Mouse (Mus musculus): ENCODE results near the gene Dennd2a. TPM values are rescaled to one million over a fixed set of nuclear protein-coding genes. Genes with fewer than 3 reads are reported as not detected.
A peak's percentile ranks its signal among the peaks of the same experiment; 100 is the strongest.

The Dennd2a gene
- total RNA-seq, 2 experiments from 2014 or later, result 6.8 to 7.4 TPM

DNA sequence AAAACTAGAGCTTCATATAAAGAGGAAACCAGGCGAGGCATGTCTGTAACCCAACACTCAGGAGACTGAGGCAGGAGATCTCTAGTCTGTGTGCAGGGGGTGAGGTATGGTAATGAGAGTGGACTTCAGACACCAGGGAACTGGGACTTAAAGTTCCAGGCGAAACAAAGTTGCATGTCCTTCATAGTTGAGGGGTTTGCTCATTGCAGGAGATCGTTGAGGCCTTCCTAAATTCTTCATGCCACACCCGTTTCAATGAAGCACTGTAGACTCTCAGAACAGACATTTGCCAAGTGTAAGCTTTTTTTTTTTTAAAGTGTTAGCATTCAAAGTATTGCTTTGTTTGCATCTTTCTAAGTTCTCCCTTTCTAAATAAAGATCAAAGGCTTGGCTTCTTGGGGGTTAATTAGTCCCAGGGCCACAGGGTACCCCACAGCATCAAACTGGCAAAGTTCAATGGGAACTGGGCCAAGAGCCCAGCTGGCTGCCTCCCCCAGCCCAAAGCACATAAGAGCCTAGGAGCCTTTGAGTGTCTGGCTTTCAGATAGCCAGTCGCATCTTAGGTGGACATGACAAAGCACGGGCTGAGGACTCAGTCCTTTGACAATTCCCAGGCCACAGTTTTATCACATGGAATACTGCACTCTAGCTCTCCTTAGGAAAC lies 1.7 kb upstream of the Dennd2a start:
- intact Hi-C loops (cut with DNase I), result loop anchor here (5.0 kb wide), 1 partner anchor 42 kb away; no protein-coding TSS in a partner anchor
- DNase-seq, result no peak

DNA sequence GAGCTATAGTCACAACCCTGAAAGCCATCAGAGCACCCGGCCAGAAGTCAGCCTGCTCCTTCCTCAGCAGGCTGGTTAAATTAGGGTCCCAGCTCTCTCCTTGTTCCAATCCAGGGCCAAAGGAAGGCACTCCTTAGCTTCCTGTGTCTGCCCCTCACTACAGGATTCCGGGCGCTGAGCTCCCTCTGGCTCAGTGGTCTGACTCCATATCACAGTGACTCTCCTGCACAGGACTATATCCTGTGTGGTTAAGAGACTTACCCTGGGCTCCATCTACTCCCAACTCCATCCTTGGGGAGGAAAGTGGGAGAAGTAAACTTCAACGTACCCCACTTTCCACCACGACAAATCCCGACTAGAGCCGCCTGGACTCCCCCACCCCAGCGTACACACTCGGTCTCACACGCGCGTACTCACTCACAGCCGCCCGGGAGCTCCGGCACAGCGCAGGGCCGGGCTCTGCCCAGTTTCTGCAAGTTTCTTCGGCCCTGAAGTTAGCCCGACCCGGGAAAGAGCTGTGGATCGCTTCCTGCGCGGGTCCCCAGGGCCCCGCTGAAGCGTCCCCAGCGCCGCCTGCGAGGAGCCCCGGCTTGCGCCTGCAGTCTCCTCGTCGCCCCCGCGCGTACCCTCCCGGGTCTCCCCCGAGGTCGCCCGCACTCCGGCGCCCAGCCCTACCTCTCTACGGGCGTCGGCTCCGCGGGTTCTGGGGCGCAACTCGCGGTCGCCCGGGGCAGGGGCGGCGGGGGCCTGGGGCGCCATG lies 587 bp downstream of the Dennd2a start:
- intact Hi-C loops (cut with DNase I), result loop anchor here (5.0 kb wide), 1 partner anchor 40 kb away; no protein-coding TSS in a partner anchor

DNA sequence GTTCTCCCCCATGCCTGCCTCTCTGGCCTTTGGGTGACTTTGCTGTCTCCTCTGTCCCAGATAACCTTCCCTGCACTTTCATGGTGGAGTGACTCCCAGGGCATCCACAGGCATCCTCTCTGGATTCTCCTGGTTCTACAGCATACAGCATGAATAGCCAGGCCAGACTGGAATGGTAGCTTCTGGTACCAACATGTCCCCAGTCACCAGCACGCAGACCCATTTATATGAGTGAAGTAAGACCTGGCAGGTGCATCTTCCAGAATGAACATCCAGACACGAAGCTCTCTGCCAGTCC lies 2.1 kb downstream of the Dennd2a start:
- no peak for DNase-seq
- intact Hi-C loops (cut with DNase I), result loop anchor here (5.0 kb wide), 1 partner anchor 38 kb away; no protein-coding TSS in a partner anchor

More for the DNA sequence above, 587 bp downstream of the Dennd2a start:
- peak; percentile 51 to 66 for DNase-seq

DNA sequence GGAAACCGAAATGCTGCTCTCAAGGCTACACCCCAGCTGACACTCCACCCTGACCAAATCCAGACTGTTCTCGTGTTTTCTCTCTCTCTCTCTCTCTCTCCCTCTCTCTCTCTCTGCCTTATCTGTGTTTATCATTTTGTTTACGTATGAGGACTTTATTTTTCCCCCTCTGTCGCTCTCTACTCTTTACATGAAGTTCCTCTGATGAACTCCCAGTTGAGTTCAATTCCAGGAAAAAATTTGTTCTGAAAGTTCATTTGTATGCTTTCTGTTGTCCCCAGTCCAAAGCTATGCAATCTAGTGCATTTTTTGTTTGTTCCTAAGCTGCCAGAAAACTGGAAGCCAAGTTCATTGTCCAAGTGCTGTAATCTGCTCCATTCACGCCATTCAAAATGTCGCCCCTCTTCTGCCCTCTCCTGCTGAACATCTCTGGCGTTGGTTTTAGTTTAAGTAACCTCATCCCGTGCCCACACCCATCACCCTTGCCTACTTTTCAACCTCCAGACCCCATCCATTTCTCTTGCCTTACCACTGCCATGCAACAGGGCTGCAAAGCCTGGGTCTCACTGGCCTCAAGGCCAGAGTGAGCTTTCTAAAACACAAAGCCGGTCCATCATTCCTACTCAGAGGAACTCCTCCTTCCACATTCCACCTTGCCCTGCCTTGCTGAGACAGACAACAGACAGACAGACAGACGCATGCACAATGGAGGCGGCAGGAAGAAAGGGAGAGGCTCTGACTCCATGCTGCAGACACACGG lies 2.6 kb downstream of the Dennd2a start:
- no peak for DNase-seq
- intact Hi-C loops (cut with DNase I), result loop anchor here (5.0 kb wide), 1 partner anchor 38 kb away; no protein-coding TSS in a partner anchor

DNA sequence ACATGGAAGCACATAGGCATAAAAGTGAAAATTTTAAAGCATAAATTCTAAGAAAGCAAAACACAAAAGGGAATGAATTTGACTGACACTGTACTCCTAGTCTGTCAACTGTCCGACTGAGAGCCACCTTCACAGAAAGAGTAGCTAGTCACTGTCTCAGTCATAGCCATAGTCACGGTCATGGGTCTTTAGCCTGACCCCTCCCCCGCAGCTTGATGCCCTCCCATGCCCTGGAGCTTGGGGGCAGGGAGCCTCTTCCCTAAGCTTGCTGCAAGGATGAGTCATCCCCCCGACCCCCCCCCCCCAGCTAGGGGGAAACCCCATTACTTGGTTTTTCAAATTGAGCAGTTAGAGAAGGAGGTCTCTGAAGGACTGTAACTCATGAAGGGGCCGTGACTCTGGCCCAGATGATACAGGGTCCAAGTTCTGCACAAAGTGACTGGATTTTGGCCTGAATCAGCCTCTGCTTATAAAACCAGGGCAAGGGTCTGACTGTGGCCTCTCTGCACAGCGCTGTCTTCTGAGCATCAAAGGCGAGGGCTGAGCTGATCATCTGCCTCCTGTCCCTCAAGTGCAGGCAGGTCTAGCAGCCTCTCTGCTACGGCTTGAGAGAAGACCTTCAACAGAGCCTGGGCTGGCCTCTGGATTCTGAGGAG lies 5.6 kb downstream of the Dennd2a start:
- no peak for DNase-seq
- intact Hi-C loops (cut with DNase I), result no loop called here

DNA sequence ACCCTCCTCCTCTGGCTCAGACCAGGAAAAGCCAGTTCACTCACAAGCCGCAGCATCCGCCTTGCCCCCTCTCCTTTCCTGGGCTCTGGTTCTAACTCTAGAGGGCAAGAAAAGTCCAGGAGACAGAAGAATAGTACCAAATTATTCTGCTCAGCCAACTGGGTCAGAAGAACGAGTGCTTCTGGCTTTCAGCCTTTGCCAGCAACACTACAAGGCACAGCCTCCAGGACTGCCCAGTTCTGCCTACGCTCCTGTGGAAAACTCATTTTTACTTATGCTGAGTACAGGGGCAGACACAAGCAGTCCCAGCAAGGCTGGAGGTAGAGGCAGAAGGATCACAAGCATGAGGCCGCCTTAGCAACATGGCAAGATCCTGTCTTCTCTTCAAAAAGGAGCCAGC lies 9.6 kb downstream of the Dennd2a start:
- intact Hi-C loops (cut with DNase I), result no loop called here
- DNase-seq, result no peak

DNA sequence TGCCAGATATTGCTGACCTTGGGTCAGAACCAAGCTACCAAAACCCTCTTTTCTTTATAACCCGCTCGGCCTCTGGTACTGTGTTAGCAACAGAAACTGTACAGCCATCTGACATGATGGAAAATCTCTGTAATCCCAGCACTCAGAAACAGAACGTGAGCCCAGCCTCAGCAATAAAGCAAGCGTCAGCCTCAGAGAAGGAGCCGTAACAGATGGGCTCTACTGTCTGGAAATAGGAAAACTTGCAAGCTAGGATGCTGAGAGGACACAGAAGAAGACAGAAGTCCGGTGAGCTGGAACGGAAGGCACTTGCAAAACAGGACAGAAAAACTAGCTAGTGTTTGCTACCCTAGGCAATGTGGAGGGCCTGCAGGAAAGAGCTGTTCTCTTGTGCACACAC lies 12.2 kb downstream of the Dennd2a start:
- no peak for DNase-seq
- intact Hi-C loops (cut with DNase I), result no loop called here

DNA sequence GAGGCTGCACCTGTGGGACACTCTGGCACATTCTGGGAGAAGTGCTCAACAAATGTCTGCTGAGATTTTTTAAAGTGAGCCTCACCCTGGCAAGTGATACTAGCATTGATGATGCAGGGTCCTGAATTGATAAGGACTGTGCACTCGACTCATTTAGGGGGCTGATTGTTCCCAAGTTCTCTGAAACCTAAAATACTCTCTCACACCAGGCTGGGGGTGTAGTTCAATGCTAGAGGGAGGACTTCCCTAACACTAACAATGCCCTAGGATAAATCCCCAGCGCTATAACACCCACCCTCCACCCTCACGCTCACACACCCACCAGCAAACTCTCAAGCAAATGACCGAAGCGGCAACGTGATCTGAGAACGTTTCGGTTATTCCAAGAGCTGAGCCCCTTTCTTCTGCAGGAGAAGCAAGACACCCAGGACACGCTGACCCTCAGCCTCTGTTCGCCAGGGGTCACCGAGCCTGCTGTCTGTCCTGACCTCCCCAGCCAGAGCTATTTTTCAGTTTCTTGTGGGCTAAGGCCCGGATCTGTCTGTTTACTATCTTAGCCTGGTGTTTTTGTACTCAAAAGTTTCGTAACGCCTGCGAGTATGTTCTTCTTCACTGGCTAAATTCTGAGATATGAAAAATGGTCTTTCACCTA lies 13.8 kb downstream of the Dennd2a start:
- intact Hi-C loops (cut with DNase I), result no loop called here
- DNase-seq, result no peak

DNA sequence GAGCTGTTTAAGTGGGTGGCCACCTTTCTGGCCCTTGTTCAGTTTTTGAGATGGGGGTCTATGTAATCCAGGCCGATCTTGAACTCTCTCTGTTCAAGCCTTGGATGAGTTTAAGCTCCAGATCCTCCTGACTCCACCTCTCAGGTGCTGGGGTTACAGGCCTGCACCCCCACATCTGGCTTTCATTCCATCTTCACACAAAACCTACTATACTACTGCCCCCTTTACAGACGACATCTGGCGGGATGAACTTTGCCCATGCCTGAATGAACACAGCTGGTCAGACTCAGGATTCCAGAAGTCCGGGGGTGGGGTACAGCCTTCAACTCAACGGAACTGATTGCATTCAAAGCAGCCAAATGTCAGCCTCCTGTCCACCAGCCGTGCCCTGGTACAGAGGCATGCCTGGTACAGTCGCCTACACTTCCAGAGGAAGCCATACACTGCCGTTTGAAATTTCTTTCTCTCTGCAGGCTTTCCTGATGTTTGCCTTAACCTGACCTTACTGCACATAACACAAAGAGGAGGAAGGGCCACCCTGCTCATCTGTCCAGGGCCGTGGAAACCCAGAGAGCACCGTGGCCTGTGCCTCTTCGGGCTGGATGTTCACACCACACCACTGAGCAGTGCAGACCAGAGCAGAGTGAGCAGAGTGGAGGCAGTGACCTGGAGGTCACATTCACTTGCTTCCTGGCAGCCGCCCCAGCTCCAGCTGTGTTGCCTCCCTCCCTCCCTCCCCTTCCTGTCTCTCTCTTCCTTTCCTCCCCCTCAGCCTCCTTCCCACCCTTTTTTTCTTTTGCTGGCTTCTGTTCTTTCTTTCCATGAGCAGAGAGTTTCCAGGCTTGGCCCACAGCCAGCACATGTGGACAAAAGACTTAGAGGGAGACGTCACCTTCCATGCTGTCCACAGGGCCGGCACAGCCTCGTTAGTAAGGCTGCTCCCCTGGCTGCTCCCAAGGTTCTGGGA lies 14.8 kb downstream of the Dennd2a start:
- peak; percentile 82 for DNase-seq
- intact Hi-C loops (cut with DNase I), result no loop called here

DNA sequence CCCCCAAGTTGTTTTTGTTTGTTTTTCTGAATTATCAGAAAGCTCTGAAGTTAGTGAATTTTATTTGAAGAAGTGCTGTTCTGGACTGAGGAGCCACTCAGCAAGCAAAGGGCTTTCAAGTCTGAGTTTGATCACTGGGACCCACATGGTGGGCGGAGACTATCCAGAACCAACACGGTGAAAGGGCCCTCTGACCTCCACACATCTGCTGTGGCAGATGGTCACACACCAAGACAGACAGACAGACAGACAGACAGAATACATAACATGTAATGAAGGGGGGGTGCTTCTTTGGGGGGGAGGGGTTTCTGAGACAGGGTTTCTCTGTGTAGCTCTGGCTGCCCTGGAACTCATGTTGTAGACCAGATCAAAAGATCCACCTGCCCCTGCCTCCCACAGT lies 17.1 kb downstream of the Dennd2a start:
- intact Hi-C loops (cut with DNase I), result no loop called here
- DNase-seq, result no peak

DNA sequence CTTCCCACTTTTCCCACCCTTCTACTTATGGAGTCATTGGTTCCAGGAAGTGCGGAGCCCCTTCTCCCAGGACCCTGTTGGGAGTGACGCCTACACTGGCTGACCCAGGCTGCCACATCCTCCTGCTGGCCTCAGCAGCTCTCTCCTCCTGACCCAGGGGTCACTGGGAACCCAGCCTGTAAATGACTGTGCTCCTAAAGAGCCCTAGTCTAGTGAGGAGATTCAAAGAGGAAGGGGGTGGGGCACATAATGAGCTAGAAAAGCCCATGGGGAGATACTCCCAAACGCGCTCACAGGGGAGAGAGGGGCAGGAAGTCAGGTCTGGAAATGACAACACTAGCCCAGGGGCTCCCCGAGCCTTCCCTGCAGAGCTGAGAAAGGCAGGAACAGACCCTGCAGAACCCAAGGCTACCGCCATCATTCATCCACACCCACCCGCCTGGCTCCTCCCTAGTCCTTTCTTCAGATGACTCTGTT lies 17.9 kb downstream of the Dennd2a start:
- DNase-seq, result peak; percentile 58 to 70
- intact Hi-C loops (cut with DNase I), result no loop called here

DNA sequence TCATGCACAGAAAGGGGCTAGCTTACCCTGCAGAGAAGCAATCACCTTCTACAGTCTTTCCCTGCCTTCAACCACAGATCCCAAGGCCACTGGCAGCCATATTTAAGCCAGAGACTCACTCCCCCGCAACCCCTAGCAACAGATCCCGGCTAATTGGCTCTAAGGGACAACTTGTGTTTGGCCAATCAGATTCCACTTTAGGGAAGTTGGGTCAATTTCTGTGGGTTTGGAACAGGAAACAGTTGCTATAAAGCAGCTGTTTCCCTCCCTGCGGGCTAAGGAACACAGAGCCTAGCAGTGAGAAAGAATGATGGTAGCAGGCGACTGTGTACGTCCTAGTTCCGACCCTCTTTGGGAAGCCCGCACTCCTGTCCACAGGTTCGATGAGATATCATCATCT lies 19.4 kb downstream of the Dennd2a start:
- DNase-seq, result no peak
- intact Hi-C loops (cut with DNase I), result no loop called here

DNA sequence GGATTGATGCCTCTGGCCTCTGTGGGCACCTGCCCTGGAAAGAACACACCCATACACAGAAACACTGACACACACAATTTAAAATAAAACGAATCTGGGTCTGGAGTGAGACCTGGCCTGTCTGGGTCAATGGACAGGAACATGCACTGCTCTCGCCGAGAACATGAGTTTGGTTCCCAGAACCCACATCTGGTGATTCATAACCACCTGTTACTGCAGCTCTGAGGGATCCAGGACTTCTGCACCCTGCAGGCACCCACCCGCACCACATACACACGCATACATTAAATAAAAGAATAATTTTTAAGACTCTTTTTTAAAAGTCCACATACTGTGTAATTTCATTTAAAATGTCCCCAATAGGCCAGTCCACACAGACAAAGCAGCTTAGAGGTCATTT lies 20.4 kb downstream of the Dennd2a start:
- DNase-seq, result no peak
- intact Hi-C loops (cut with DNase I), result no loop called here

DNA sequence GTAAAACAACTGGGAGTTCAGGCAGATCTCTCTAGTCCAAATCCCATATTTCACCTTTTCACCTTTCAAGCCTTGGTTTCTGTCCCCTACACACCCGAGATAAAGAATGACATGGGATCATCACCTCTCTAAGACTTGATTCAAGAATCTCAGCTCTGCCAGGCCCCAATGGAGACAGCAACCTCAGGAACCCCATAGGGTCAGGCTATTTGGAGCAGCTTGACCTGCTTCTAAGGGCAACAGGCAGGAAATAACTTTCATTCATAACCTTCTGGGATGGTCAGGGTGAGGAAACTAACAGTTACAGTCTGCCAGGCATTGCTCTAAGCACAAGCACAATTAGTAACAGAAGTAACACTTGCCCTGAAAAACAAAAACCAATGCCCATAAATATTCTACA lies 21.0 kb downstream of the Dennd2a start:
- intact Hi-C loops (cut with DNase I), result no loop called here
- no peak for DNase-seq

DNA sequence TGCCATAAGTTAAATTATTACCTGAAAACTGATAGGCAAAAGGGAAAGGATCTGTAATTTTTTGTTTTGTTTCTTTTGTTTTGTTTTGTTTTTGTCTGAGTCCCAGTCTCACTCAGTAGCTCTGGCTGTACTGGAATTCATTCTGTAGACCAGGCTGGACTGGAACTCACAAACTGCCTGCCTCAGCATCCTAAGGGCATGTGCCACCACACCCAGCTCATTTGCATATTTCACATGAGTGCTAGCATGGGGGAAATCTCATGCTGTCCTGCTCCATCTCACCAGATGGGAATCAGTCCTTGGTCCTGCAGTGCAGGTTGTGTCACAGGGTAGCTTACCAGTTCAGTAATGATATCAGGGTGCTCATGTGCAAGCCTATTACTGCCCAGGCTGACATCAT lies 22.7 kb downstream of the Dennd2a start:
- no peak for DNase-seq
- intact Hi-C loops (cut with DNase I), result no loop called here

DNA sequence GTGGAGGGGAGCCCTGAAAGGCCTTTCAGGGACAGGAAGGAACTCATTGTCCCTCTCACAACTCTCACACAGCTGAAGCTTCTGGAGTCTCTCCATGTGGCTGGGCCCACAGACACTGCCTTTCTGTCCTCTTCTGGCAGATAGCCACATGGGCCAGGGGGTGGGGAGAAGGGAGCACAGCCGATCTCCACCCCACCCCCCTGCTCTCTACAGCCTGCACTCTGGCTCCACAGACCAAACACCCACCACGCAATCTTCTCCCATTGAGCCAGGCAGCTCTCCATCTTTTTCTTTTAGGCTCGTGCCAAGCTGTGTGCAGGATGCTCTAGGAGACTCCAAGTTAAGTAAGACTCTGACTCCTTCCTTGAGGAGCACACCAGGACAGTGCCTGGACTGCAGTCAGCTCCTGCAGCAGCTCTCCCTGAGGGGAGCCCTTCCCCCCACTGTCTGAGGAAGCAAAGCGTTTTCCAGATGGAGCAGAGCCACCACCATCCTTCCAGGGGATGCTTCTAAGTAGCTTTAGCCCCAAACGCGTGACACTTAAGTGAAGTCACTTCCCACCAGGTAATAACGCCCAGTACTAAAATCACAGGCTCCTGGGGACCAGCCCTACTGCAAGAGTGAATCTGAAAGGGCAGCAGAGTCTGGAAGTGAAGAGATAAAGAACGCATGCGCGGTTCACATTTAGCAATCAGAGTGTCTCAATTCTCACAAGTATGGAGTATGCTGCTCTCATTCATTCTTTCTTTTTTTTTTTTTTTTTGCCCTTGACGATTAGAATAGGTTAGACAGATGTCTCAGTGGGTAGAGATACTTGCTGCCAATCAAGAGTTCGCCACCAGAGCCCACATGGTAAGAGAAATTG lies 28.8 kb downstream of the Dennd2a start:
- DNase-seq, result peak; percentile 66 to 73
- intact Hi-C loops (cut with DNase I), result no loop called here

DNA sequence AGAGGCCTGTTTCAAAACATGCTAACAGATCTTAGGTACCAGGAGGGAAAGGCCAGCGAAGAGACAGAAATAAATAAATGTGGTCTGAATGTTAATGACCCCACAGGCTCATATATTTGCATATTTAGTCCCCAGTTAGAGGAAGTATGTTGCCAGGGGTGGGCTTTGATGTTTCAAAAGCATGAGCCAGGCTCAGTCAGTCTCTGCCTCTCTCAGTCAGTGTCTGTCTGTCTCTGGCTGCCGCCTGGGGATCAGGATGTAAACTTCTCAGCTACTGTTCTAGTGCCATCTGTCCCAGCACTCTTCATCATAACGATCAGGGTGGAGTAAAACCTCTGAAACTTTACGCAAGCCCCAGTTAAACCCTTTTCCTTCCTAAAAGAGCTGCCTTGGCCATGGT lies 29.9 kb downstream of the Dennd2a start:
- no peak for DNase-seq
- intact Hi-C loops (cut with DNase I), result no loop called here

DNA sequence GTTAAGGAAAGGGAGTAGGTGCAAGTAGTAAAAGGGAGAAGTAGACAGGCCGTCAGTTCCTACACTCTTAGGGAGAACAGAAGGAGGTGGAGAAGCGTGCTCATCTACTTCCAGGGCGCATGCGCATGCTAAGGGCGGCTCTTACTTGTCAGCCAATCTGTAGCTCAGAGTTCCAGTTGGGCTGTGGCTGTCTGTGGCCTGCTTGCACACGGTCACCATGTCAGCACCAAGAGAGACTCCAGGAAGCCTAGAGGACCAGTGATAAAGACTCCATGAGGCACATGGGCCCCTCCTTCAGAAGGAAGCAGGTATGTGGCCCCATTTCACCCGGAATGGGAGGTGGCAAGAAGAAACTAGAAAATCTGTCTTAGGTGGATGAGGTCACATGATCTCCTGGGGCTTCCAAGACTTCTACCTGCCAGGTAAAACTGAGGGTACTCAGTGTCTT lies 30.3 kb downstream of the Dennd2a start:
- DNase-seq, result peak; percentile 34 to 36
- intact Hi-C loops (cut with DNase I), result no loop called here

All from heart, postnatal 36 days (tissue).